Mouse (Mus musculus) lung, postnatal 0 days (tissue): Measurements from ENCODE around the gene Pdxdc1.

Experiments
- CTCF ChIP-seq: IDR thresholded peaks from 2 replicates; pipeline ENCODE4 v1.5.1; 2016; ENCODE audit warnings: antibody characterized with exemption, mild to moderate bottlenecking
- EP300 ChIP-seq: IDR thresholded peaks from 2 replicates; pipeline ENCODE4 v1.6.1; 2016; ENCODE audit warnings: antibody characterized with exemption, mild to moderate bottlenecking, control low read depth

- TF ChIP-seq CTCF, result peak; percentile 24
- no peak for TF ChIP-seq EP300
Observed at GRCm38 (mm10) chr16:13820771-13821170, 82.2 kb downstream of the Pdxdc1 start.
